Mouse (Mus musculus): ENCODE data around the gene Tmem235. TPM values are rescaled to one million over a fixed set of nuclear protein-coding genes. Genes with fewer than 3 reads are reported as not detected.

Gene Tmem235
- total RNA-seq, 2 experiments from 2014 or later = not detected

DNA sequence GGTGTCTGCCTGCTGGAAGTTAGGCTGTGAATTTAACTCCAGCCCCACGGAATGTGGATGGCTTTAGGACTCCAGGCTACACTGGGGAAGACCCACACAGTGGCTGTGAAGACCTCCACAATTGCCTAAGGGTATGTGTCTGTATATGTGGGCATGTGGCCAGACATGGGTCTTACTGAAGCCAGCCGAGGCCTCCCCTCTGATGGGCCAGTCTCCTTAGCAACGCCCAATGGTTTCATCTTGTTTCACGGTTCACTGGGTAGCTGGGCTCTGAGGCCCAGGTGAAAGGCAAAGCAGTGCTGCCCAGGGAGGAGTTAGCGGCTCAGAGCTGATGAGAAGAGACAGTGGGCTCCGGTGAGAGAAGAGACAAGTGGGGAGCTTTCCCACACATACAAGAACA, 5.4 kb downstream of the Tmem235 start:
- DNase-seq = no peak

- peak; percentile 78 for DNase-seq
Observed at GRCm38 (mm10) chr11:117870688-117871365, 10.3 kb downstream of the Tmem235 start.

- no peak for DNase-seq
Observed at GRCm38 (mm10) chr11:117871376-117871775, 10.8 kb downstream of the Tmem235 start.

GRCm38 (mm10) chr11:117871911-117872584, 11.5 kb downstream of the Tmem235 start:
- no peak for DNase-seq

DNA sequence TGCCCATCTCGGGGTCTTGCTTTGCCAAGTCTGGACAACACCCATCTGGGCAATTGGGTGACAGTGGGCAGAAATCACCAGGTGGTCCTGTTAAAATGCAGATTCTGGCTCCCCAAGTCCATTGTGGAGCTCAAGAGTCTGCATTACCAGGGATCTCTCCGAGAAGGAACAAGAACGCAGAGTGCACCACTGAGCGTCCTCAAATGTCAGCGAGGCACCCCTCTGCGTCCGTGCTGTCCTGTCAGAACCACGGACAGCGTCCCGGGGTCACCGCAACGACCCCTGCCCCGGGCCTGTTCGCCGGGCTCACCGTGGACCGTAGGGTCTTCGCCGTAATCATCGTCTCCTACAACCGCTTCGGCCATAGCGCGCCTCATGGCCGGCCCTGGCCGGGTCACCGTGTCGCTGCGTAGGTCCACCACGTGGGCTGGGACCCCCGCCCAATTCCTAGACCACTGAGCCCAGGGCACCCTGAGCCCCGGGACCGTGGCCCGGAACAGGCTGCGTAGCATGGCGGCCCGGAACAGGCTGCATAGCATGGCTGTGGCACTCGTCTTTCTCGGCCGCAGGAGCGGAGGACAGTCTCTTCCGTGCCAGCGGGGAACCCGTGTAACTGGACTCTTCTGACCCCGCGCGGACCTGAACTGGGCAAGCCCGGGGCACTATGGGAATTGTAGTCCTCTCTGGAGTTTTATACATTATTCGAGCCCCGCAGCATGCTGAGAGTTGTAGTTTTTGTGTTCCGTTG, 12.5 kb downstream of the Tmem235 start, which contains the start of gene Tha1:
Tha1 (minus strand) TSS at position 621 of the 748 bp plus-strand sequence.
- DNase-seq = peak; percentile 90

- no peak for DNase-seq
Observed at GRCm38 (mm10) chr11:117874419-117874818, 13.9 kb downstream of the Tmem235 start.

DNA sequence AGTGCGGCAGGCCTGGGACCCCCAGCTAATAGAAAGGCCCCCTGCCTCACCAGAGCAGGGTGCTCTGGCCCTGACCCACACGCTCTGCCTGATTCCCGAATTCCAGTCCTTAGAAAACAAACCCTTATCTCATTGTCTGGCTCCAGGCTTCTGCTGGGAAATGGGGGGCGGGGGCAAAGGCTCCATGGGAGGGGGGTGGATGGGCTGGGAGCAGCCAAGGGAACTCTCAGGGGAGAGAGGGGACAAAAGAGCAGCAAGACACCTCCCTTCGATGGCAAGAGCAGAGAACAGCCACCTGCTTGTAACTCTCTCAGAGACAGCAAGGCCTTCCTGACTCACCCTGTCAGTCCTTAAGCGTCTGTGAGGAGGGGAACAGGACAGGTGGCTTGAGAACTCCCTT, 15.1 kb downstream of the Tmem235 start:
- DNase-seq = no peak

- DNase-seq = peak; percentile 58
Observed at GRCm38 (mm10) chr11:117877917-117878745, 17.6 kb downstream of the Tmem235 start.

- DNase-seq = no peak
Observed at GRCm38 (mm10) chr11:117878892-117879291, 18.3 kb downstream of the Tmem235 start.

- DNase-seq = no peak
Observed at GRCm38 (mm10) chr11:117879676-117880075, 19.1 kb downstream of the Tmem235 start.

DNA sequence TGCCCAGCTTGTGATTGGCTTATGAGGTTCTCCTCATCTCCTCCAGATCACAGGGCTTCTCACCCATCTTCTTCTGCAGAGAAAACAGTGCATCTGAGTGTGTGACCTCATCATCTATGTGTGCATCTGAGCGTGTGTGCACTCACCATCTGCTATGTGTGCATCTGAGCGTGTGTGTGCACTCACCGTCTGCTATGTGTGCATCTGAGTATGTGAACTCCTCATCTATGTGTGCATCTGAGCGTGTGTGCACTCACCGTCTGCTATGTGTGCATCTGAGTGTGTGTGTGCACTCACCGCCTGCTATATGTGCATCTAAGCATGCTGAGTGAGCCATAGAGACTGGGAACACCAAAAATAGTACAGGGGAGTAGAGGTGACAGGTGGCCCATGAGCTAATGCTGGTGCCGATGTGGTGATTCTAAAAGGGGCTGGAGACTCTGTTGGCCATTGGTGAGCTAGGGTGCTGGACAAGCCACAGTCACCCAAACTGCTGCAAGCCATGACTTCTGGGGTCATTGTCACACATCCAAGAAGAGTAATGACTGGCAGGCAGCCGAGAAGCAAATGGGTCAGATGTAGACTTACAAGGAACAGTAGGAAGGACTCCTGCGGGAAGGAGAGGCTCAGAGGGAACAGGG, 19.9 kb downstream of the Tmem235 start:
- no peak for DNase-seq

GRCm38 (mm10) chr11:117880977-117881358, 20.4 kb downstream of the Tmem235 start:
- no peak for DNase-seq

- peak; percentile 60 for DNase-seq
Observed at GRCm38 (mm10) chr11:117881787-117882186, 21.2 kb downstream of the Tmem235 start.

DNA sequence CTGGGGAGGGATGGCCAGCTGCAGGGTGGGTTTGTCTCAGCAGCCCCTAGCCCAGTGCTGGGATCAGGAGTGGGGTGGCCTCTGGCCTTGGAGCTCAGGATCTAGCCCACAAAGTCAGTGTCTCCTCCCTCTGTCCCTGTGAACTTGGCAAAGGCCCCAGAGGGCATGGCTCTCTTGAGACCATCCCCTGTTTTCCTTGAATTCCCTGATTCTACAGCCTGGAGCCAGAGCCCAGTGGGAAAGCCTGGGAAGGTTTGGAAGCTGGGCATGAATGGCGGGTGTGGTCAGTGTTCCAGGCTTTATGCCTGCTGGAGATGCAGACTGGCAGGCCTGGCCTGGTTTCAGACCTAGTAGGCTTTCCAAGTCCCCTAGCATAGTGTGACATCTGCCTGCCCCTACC, 21.7 kb downstream of the Tmem235 start:
- DNase-seq = peak; percentile 37

DNA sequence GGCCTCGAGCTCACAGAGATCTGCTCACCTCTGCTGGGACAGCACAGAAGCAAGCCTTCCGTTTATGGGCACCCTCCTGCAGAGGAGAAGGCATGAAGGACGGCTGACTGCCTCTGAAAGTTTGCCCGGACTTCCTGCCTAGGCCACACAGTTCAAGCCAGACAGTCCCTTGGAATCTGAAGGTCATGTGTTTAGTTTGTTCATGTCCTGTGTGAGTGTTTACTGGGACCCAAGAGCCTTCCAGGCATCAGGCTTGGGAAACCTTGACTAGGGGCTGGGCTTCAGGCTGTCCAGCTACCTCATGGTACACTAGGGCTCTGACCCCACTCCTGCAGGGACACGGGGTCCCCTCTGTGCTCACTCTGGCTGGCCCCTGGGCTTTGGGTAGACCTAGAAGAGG, 25.4 kb downstream of the Tmem235 start:
- peak; percentile 36 for DNase-seq

DNA sequence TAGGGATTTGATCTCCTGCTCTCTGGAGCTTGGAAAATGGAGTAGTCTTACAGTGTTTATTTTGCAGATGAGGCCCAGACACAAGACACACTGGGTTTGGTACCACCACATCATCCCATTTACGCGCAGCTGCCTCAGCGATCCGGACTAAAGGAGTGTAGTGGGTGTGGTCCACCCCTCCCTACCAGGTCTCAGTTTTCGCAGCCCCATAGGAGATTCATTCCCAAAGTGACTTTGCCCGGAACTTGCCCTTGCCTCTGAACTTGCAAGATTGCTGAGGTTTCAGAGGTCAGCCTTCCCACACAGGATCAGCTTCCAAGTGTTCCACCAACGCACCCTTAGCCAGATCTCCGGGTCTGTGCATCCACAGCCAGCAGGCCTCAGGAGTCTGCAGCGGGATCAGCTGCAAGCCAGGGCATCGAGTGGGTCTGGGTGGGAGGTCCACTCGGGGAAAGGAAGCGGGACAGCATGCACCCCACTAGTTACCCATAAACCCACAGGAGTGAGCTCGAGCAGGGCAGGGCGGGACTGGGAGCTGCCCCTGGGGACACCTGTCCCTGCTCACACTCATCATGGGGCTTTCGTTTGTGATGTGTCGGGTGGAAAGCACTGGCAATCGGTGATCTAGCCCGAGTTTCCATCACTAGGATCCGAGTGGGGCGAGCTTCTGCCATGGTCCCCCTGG, 27.8 kb downstream of the Tmem235 start:
- DNase-seq = no peak

DNA sequence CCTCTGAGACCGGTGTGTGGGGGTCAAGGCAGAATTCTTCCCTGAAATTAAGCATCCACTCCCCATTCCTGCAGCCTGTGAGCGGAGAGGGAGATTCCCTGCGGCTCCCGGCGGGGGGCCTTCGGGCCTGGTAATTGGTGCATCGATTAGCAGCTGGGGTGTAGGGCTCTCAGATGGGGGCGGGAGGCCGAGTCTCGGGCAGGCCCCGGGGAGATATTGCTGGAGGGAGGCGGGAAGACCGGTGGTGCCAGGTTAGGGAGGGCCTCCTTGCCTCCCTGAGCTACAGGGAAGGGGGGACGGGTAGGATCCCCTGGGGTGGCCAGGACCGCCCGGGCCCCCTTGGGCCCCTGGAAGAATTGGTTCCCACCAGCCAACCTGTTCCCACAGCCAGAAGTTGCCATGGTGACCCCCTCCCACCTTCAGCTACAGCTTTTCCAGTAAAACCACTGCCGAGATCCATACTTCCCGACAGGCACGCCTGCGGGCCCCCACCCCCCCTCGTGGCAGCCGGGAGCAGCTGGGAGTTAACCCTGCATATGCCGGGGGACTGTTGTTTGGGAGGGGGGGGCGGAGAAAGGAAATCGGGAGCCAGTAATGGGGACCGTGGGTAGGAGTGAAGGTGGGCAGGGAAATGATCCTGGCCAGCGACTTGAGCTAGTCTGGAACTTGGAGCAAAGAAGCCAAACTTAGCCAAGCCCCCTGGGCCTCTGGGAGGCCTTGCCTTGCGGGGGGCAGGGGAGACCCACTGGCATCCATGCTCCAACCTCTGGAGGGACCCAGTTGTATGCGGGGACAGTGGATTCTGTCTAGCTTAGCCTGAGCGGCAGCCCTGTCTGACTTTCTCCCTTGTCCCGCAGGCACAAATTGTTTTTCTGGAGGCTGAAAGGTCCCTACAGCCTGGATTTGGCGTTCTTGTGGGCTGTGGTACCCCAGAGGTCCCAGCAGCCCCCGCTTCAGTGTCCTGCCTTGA, 28.6 kb downstream of the Tmem235 start:
- DNase-seq = no peak

GRCm38 (mm10) chr11:117889887-117890340, 29.4 kb downstream of the Tmem235 start:
- no peak for DNase-seq

- DNase-seq = peak; percentile 55
Observed at GRCm38 (mm10) chr11:117890519-117891282, 30.1 kb downstream of the Tmem235 start.

Data from adrenal gland, postnatal 10 days (tissue).